16 mouse cellular contexts compared by ENCODE assay signal in the genomic region with DNA sequence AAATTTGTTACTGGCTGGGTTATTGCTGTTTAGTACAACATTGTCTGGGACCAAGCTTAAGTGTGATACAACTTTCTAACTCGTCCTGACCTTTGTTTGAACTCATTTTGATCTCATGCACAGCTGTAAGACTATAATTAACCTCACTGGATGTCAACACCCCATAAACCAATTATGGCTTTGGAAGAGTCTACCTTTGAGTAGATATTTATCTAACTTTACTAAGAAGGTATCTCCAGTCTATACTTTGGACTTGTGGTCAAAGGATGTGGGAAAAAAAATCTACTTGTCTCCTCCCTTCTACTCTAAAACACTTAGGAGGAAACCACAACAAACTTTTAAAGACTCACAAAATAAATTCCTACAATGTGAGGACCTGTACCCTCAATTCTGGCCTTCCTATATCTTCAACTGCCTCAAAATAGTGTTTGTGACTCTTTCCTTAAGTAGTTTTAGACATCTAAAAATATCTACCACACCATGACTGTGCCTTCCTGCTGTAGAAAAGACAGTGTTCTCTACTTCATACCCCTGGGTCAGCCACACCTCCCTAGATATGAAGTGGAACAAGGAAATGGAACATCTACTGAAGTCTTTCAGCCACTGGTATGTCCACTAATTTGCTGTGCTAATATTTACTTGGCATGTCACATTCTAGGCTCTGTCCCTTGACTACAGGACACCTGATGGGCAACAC. TPM values are rescaled to one million over a fixed set of nuclear protein-coding genes. Genes with fewer than 3 reads are reported as not detected.
"Had no signal": no experiment of that assay in that cellular context is flagged by ENCODE, and none has a peak within 500 bp of the region (broad histone marks: within the 10 kb centered on the region; RNA-seq: fewer than 3 reads in every experiment).

No protein-coding gene starts in this region.

- H3K4me1 ChIP-seq: limb, embryonic 13.5 days; neural tube, embryonic 13.5 days had no signal

- H3K36me3 ChIP-seq: limb, embryonic 13.5 days; neural tube, embryonic 13.5 days had no signal

- H3K27ac ChIP-seq: layer of hippocampus, adult 2 months; limb, embryonic 13.5 days; liver, embryonic 14.5 days; neural tube, embryonic 13.5 days had no signal

- H3K27me3 ChIP-seq: limb, embryonic 13.5 days; neural tube, embryonic 13.5 days had no signal

- ATAC-seq: midbrain, embryonic 16.5 days had no signal

- H3K9ac ChIP-seq: limb, embryonic 13.5 days; liver, embryonic 14.5 days; neural tube, embryonic 13.5 days had no signal

- H3K4me2 ChIP-seq: limb, embryonic 13.5 days; midbrain, embryonic 11.5 days; neural tube, embryonic 13.5 days had no signal

- H3K4me3 ChIP-seq: layer of hippocampus, adult 2 months; limb, embryonic 13.5 days; neural tube, embryonic 13.5 days had no signal

- DNase-seq: kidney, postnatal 25 days; left cerebral cortex, postnatal 4 days; lung, adult 18-20 months; lung, postnatal 36 days; retina, postnatal 1 day; right cerebral cortex, postnatal 4 days; spleen, adult 18-20 months; thymus, adult 18-20 months; thymus, postnatal 14 days had no signal

- H3K9me3 ChIP-seq: limb, embryonic 13.5 days; neural tube, embryonic 13.5 days had no signal

RNA-seq across cellular contexts. Expression of a gene that starts 16.9 kb away (rescaled TPM):
- total RNA-seq: megakaryocyte progenitor cell, adult 5-6 weeks had no signal
